Mouse (Mus musculus): ENCODE data around the gene Rnf39.
"Not testable (repeated sequence)": the region's sequence is repeated elsewhere in the genome, so short reads cannot be mapped to it uniquely, and the experiment has no call there.

Gene Rnf39

DNA sequence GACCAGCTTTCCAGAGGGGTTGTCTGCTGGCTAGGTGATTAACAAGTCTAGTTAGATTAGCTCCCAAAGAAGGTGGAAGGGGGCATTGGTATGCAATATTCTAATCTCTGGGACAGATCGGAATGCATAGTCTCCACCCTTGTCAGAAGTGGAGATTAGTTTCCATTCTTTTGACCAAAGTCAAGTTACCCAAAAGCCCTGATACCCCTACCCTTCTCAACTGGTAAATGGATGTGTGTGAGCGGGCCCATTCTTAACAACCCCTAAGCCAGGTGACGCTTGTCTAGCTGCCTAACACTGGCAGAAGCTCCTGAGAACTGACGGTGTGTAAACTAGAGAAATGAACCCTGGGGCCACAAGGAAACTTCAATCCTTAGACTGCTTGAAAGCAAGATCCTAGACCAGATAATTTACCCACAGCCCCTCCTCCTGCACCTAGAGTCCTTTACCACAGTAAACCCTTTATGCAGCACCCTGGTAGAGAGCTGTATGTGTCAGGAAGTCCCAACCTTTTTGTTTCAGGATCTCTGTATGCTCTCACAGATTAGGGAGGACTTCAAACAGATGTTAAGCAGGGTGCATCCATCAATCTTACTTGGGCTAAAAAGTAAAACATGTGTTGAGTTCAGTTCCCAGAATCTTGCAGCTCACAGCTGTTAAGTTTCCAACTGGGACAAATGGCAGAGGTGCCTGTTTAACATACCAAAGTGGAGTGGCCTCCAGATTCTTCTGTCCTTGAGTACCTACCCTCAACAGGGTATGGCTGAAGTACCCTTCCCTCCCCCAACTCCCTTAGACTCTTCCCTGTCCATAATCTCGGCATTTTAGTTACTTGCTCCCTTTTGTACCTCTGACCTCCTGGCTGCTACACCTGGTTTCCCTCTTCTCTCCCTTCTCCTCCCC, 39.8 kb downstream of the Rnf39 start:
- DNase-seq (ENCODE audit: low read depth, low spot score) = peak; percentile 11

DNA sequence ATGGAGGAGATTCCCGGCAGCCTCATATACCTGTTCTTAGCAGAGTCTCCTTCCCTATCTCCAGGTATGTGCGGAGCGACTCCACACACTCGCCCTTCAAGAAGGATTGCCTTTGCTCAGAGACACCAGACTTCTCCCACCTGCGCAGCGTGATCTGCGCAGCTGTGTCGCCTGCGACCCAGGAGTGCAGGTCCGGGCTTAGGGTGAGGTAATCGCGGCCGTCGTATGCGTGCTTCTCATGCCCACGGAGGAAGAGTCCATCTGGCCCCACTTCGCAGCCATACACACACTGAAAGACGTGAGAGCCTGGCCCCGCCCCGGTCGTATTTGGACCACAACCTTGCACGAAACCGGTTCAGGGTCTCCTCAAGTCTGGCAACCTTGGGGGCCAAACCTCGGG, 45.8 kb downstream of the Rnf39 start:
- no peak for DNase-seq (ENCODE audit: low read depth, low spot score)

DNA sequence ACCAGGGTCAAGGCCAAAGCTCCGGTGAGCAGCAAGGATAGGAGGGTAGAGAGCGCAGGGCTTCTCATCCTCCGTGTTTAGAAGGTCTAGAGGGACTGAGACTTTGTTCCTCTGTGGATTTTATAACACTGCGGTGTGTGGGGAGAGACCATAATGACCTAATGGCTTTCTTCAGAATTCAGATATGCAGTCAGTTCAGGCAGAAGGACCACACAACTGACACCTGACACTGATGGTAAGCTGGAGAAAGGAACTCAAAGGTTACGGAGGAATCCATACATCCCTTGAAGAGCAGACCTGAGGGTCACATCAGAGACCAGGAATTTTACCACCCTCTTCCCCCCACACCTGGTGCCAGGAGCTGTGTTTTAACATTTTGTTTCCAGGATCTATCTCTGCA, 46.7 kb downstream of the Rnf39 start, which contains the start of gene H2-M5:
H2-M5 (minus strand) TSS at position 101 of the 400 bp plus-strand sequence.
- DNase-seq (ENCODE audit: low read depth, low spot score) = no peak

DNA sequence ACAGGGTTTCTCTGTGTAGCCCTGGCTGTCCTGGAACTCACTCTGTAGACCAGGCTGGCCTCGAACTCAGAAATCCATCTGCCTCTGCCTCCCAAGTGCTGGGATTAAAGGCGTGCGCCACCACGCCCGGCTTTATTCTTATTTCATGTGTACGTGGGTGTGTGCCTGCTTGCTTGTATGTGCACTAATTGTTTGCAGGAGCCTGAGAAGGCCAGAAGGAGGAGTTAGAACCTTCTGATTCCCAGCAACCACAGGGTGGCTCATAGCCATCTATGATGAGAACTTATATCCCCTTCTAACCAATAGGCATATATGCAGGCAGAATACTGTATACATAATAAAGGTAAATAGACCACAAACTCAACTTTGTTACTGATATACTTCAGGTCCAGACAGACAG, 47.9 kb downstream of the Rnf39 start:
- not testable (repeated sequence) for DNase-seq (ENCODE audit: low read depth, low spot score)

DNA sequence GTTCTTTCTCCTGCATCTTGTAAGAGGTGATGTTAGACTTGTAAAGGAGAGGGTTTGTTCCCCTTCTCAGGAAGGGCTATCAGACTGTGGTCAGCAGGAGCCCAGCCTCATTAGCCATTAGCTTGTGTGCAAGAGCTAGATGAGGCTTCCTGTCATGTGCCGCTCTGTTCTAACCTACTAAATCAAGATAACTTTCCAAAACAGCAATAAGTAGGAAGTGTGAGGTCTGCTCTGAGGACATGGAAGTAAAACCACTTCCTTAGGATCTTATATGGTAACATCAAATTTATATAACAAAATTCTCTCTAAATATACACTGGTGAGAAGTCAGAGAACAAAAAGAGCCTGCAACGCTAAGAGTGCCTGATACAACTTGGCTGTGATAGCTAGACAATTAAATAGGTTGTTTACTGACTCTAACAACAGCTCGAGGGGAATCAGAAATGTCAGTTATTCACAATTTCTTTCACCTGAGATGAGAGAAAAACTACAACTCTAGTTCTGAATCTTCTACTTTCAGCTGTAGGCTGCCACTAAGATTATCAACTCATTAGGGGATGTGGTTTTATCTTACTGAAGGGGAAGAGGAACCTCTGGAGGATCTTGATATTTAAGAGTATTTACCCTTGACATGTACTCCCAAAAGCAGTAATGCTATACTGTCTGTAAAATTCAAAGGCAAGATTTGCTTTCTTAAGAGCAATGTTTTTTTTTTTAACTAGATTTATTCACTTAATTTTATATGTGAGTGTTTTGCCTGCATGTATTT, 49.8 kb downstream of the Rnf39 start:
- no peak for DNase-seq (ENCODE audit: low read depth, low spot score)

DNA sequence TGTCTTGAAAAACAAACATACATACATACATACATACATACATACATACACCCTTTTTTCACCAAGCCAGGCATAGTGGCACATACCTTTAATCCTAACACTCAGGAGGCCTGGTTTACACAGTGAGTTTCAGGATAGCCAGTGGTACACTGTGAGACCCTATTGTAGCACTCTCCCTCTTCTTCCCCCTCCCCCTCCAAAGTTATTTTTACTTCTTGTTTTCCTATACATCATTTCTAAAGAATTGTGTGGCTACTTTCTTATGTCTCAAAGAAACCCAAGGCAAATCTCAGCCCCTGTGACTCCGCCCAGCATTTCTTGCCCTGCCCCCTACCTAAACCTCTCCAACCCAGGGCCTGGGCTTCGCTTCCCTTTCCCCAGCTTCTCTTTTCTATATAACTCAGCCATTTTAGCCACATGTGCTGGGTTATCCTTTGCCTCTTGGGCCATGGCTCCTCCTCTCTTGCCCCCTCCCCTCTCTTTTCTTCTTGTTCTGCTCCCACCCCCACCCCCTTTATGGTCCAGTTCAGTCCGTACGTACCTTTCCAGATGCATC, 51.1 kb downstream of the Rnf39 start:
- DNase-seq (ENCODE audit: low read depth, low spot score) = no peak

DNA sequence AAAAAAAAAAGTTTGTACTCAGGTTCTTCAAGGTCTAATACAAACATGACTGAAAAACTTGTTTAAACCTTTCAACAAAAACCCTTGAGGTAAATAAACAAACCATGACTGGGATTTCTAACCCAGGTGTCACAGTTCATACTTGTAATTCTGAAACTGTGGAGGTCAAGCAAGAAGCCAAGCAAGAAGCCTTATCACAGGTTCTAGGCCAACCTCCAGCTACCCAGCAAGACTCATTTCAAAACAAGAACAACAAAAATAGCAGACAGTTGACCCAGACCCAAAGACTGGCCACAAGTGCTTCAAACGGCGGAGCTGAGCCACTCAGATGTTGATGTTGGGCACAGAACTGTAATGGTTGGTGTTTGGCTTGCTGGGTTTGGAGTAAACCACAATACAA, 51.8 kb downstream of the Rnf39 start:
- DNase-seq (ENCODE audit: low read depth, low spot score) = no peak

DNA sequence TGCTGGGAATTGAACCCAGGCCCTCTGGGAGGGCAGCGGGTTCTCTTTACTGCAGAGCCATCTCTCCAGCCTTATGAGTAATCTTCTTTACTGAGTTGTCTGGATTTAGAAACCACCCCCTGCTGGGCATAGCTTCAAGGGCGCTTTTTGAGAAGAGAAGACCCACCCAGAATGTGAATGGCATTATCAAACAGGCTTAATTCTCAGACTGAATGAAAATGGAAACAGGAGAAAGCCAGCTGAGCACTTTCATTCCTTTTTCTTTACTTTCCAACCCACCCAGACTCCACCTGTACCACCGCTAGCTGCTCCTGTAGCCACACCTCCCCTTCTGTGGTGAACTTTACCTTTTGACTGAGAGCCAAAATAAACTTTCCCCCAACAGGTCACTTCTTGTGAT, 52.7 kb downstream of the Rnf39 start:
- no peak for DNase-seq (ENCODE audit: low read depth, low spot score)

DNA sequence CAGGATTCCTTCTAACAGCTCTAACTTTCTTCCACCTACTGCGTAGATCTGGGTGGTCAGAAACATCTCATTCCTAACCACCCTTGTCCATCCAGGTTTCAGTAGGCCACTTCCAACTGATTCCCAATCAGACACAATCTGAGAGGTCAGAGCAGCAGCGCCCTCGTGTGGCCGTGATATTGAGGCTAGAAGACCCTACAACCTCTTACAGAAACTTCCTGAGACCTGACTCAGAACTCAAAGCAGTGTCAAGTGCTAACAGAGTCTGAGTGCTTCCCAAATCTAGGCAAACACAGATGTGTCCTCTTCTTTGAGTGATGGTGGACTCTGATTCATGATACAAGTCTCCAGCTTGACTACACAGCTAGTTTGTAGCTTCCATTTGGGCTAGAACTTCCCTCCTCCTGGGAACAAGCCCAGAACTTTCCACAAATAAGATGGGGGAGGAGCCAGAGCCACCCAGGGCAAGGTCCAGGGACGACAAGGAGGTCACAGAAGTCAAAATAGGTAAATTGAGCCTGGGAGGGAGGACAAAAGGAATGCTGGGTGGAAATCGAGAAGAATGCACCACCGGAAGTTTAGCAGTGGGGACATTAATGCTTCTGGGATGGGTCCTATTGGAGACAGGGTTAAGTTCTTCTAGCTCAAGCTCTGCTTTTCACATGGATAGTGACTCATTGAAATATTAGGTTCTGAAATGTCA, 54.5 kb downstream of the Rnf39 start:
- peak; percentile 78 for DNase-seq (ENCODE audit: low read depth, low spot score)
